Mouse (Mus musculus) cerebellum, adult 8-10 months (tissue): ENCODE data around the gene Ehd2.
"Not testable (repeated sequence)": the region's sequence is repeated elsewhere in the genome, so short reads cannot be mapped to it uniquely, and the experiment has no call there.

Experiments
- DNase-seq: peaks from one replicate; pipeline ENCODE4 v3.0.0; 2022

The Ehd2 gene

GRCm38 (mm10) chr7:15945211-15945610 is 22.2 kb downstream of the Ehd2 start:
- no peak for DNase-seq

- no peak for DNase-seq
These were observed 23.1 kb downstream of the Ehd2 start for GRCm38 (mm10) chr7:15944311-15944710.

- DNase-seq: no peak
These were observed 28.7 kb downstream of the Ehd2 start for GRCm38 (mm10) chr7:15938621-15939020.

- DNase-seq: no peak
These were observed 29.9 kb downstream of the Ehd2 start for GRCm38 (mm10) chr7:15937491-15937890.

- DNase-seq: no peak
These were observed 33.7 kb downstream of the Ehd2 start for GRCm38 (mm10) chr7:15933437-15934359.

- DNase-seq: no peak
These were observed 35.7 kb downstream of the Ehd2 start for GRCm38 (mm10) chr7:15931635-15932034.

GRCm38 (mm10) chr7:15930543-15930942 is 36.8 kb downstream of the Ehd2 start:
- no peak for DNase-seq

GRCm38 (mm10) chr7:15929910-15930309 is 37.5 kb downstream of the Ehd2 start:
- DNase-seq: no peak

GRCm38 (mm10) chr7:15922220-15922773 is 45.1 kb downstream of the Ehd2 start, which contains the start of gene Selenow:
Gene Selenow, minus strand, starts transcription at chr7:15922402.
- DNase-seq: peak; percentile 94

- DNase-seq: peak; percentile 44
These were observed 45.6 kb downstream of the Ehd2 start for GRCm38 (mm10) chr7:15921796-15922195.

GRCm38 (mm10) chr7:15920645-15921190 is 46.6 kb downstream of the Ehd2 start:
- no peak for DNase-seq

- no peak for DNase-seq
These were observed 47.4 kb downstream of the Ehd2 start for GRCm38 (mm10) chr7:15919947-15920346.

- DNase-seq: no peak
These were observed 49.0 kb downstream of the Ehd2 start for GRCm38 (mm10) chr7:15918371-15918770.

- no peak for DNase-seq
These were observed 50.4 kb downstream of the Ehd2 start for GRCm38 (mm10) chr7:15916996-15917395.

- no peak for DNase-seq
These were observed 51.1 kb downstream of the Ehd2 start for GRCm38 (mm10) chr7:15916134-15916723.

- DNase-seq: not testable (repeated sequence)
These were observed 51.7 kb downstream of the Ehd2 start for GRCm38 (mm10) chr7:15915695-15916094.

GRCm38 (mm10) chr7:15914751-15915150 is 52.6 kb downstream of the Ehd2 start:
- DNase-seq: no peak

- DNase-seq: peak; percentile 26
These were observed 53.1 kb downstream of the Ehd2 start for GRCm38 (mm10) chr7:15914252-15914651.

GRCm38 (mm10) chr7:15912183-15912582 is 55.2 kb downstream of the Ehd2 start:
- DNase-seq: peak; percentile 52

- no peak for DNase-seq
These were observed 56.8 kb downstream of the Ehd2 start for GRCm38 (mm10) chr7:15910521-15910920.

- no peak for DNase-seq
These were observed 59.3 kb downstream of the Ehd2 start for GRCm38 (mm10) chr7:15907971-15908590.

- DNase-seq: no peak
These were observed 60.8 kb downstream of the Ehd2 start for GRCm38 (mm10) chr7:15906602-15907001.

- DNase-seq: no peak
These were observed 61.5 kb downstream of the Ehd2 start for GRCm38 (mm10) chr7:15905861-15906260.
